Mouse (Mus musculus) left cerebral cortex, adult 2 months (tissue): ENCODE measurements around the gene Grid1. TPM values are rescaled to one million over a fixed set of nuclear protein-coding genes. Genes with fewer than 3 reads are reported as not detected.

ENCODE experiments used
- DNase-seq, 2 experiments: peaks; one replicate each; pipeline ENCODE4 v3.0.0; 2021 to 2022; ENCODE audit warnings: low spot score in 2 of 2, mixed read lengths in 1 of 2; ENCODE audit errors: extremely low spot score in 1 of 2
- H3K27ac ChIP-seq: fragments of 200-600 bp; 2 replicates; pipeline ENCODE4 v1.8.1; 2022
- H3K4me3 ChIP-seq: fragments of 200-600 bp; 2 replicates; pipeline ENCODE4 v1.8.1; 2022
- CTCF ChIP-seq: fragments of 200-600 bp; IDR thresholded peaks from 2 replicates; pipeline ENCODE4 v1.8.1; 2022; ENCODE audit warnings: antibody characterized with exemption, mild to moderate bottlenecking, moderate library complexity
- intact Hi-C: fragments of 180-260 bp; cut with DNase I; formaldehyde crosslinking; loops from one replicate; pipeline ENCODE4 v1.15.1; 2025
- total RNA-seq, 2 experiments: library from RNA; stranded (reverse); gene quantifications; 2 replicates each; pipeline ENCODE4 v1.2.3; 2021

The Grid1 gene
- total RNA-seq, 2 experiments from 2014 or later: 47.7 to 48.6 TPM

GRCm38 (mm10) chr14:35453702-35454101 is 633.8 kb downstream of the Grid1 start:
- no peak for TF ChIP-seq CTCF
- DNase-seq: no peak
- intact Hi-C loops: no loop called here
- H3K4me3 ChIP-seq: no peak overlapping the region
- no peak overlapping the region for H3K27ac ChIP-seq

- DNase-seq: no peak
- Histone ChIP-seq H3K4me3 (no peak overlapping the region), H3K27ac (no peak overlapping the region)
- no peak for TF ChIP-seq CTCF
- intact Hi-C loops: no loop called here
These were observed 648.3 kb downstream of the Grid1 start for GRCm38 (mm10) chr14:35468254-35468653.

- H3K27ac ChIP-seq: no peak overlapping the region
- peak in 1 of 2 experiments; percentile 21 for DNase-seq
- TF ChIP-seq CTCF: no peak
- intact Hi-C loops: no loop called here
- H3K4me3 ChIP-seq: no peak overlapping the region
These were observed 666.1 kb downstream of the Grid1 start for GRCm38 (mm10) chr14:35486017-35486416.

DNA sequence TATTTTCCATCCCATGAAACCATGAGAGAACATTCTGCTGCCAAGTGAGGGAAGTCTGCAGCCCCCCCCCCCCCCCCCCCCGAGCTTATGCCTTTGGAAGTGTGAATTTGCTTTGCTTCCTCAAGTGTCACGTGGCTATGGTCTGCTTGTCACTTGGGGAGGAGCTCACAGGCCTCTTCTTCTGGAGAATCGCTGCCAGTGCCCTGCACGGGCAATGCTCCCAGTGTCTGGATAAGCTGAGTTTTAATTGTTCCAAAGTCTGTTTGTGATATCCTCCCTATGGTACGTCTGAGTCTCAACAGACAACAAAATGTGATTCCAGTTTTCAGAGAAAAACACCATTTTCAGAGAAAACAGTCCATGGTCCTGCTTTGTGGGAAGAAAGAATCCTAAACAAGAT is 682.4 kb downstream of the Grid1 start:
- Histone ChIP-seq H3K27ac (no peak overlapping the region), H3K4me3 (no peak overlapping the region)
- no peak for TF ChIP-seq CTCF
- intact Hi-C loops: no loop called here
- DNase-seq: no peak

DNA sequence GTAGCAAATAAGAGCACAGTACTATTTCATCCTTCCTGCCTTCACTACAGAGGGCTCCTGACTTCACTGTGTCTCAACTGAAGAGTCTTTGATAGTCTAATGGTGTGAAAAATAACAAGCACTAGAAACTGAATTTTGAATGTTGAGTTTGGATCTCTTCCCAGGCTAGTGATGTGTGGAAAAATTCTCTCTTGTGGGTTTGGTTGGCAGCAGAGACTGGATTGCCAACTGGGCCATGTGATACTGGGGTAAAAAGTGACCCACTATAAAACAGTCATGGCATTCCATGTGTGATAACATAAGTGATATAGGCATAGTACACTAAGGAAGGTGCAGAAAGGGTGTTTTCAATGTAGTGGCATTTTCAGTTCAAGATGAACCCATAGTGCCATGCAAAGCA is 699.5 kb downstream of the Grid1 start:
- Histone ChIP-seq H3K27ac (no peak overlapping the region), H3K4me3 (no peak overlapping the region)
- intact Hi-C loops: no loop called here
- no peak for DNase-seq
- no peak for TF ChIP-seq CTCF

DNA sequence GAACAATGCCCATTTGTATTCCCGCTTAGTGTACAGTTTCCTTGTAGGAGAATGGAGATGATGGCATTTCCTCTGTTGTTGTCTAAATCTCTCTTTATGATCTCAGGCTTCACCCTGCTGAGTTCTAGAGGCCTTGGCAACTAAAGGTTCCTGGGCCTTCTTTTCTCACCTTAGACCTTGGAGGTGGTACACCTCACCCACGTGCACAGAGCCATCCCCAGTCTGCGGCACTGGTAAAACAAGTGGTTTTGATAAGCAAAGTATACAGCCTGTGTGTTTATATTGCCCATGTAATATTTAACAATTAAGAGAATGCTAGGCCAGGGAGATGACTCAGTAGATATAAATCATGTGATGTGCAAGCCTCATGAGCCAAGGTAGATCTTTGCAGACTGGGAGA is 718.9 kb downstream of the Grid1 start:
- no peak overlapping the region for H3K27ac ChIP-seq
- H3K4me3 ChIP-seq: no peak overlapping the region
- DNase-seq: no peak
- TF ChIP-seq CTCF: no peak
- intact Hi-C loops: no loop called here

DNA sequence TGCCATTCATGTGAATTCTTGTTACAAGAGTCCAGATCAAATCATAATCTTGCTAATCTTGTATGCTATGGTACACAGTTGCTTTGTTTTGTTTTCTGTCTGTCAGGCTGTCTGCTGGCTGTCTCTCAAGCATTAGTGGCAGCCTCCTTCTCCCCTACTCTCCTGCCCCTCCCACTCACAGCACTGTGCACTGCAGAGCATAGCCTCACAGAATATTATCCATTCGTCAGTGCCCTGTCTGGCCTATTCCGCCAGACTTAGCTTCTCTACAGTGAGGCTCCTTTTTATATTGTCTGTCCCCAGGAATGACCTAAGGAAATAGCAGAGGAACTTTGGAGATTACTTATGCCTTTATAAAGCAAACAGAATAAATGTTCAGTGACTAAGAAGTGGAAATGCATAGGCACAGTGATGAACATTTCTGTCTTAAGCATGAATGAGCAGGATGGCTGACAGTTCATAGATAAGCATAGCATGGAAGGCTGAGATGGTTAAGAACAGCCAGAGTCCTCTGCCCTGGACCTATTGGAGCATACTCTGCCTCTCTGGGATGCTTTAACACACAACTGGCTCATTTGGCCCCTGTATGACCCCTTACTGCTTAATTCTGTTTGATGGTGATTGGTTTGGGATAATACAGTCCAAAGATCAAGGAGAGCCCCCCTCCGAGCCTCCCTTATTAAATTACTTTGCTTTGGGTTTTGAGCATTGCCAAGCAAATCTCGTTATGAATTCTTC is 721.5 kb downstream of the Grid1 start:
- Histone ChIP-seq H3K4me3 (no peak overlapping the region), H3K27ac (no peak overlapping the region)
- intact Hi-C loops: no loop called here
- DNase-seq: no peak
- no peak for TF ChIP-seq CTCF

GRCm38 (mm10) chr14:35541992-35542380 is 722.1 kb downstream of the Grid1 start:
- DNase-seq: no peak
- no peak for TF ChIP-seq CTCF
- intact Hi-C loops: no loop called here
- no peak overlapping the region for H3K27ac ChIP-seq
- H3K4me3 ChIP-seq: no peak overlapping the region

- no peak overlapping the region for H3K4me3 ChIP-seq
- H3K27ac ChIP-seq: peak overlapping the region; percentile 42
- intact Hi-C loops: no loop called here
- DNase-seq: peak; percentile 44 to 48
- no peak; the same call in 1 of the 2 replicates for TF ChIP-seq CTCF
These were observed 734.4 kb downstream of the Grid1 start for GRCm38 (mm10) chr14:35554288-35554687.

DNA sequence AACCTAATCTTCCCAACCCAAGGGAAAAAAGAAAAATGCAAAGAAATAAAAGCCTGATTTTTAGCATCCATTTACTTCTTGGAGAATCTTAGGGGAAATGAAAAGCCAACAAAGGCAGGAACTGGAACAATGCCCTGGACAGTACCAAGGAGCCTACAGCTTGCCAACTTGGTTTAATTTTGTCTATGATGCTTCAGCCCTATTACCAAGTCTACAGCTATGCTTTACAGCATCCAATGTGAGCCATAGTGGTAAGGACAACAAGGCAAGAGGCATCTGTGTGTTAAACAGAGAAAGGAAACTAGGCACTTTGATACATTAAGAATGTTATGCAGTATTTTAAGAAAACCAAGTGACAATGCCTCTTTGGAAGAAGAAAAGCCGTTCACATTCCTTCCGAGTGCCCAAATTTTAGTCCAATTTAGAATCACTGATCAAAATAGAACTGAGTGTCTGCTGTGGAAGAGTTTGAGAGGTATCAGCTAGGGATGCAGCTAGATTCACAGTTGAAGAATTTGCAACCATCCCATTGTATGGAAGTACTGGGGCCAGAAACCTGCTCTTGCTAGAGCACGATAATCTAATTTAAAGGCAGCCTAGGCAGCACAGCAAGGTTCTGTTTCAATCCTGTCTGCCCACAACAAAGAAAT is 741.5 kb downstream of the Grid1 start:
- intact Hi-C loops: loop anchor here (10.0 kb wide), 1 partner anchor 747 kb away; no protein-coding TSS in a partner anchor
- DNase-seq: no peak
- TF ChIP-seq CTCF: no peak
- H3K4me3 ChIP-seq: no peak overlapping the region
- H3K27ac ChIP-seq: peak overlapping the region; percentile 47

DNA sequence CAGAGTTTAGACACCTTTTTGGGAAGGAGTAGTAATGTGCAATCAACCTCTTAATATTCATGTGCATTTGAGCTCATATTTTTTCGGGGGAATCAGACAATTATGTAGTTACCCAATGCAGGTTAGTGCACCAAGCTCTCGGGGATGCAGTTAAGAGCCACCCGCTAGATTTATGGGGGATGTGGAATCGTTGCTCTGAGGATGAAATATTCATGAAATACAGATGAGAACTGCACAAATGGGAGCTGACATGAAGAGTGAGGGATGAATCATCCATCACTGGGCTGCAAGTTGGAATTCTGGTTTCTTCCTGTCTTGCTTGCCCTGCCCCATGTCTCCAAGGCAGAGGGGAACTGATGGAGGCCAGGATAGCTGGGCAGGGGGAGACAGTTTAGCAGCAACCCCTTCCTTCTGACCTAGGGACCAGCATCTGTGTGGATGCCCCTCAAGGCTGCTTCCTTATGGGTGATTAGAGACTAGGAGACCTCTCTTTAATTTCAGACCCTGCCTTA is 753.1 kb downstream of the Grid1 start:
- intact Hi-C loops: no loop called here
- TF ChIP-seq CTCF: no peak
- DNase-seq: no peak
- Histone ChIP-seq H3K27ac (no peak overlapping the region), H3K4me3 (no peak overlapping the region)

GRCm38 (mm10) chr14:35574489-35574888 is 754.6 kb downstream of the Grid1 start:
- TF ChIP-seq CTCF: no peak
- no peak for DNase-seq
- Histone ChIP-seq H3K4me3 (no peak overlapping the region), H3K27ac (no peak overlapping the region)
- intact Hi-C loops: no loop called here
